Comparison of ENCODE assay signal across 19 mouse cellular contexts in the genomic region with DNA sequence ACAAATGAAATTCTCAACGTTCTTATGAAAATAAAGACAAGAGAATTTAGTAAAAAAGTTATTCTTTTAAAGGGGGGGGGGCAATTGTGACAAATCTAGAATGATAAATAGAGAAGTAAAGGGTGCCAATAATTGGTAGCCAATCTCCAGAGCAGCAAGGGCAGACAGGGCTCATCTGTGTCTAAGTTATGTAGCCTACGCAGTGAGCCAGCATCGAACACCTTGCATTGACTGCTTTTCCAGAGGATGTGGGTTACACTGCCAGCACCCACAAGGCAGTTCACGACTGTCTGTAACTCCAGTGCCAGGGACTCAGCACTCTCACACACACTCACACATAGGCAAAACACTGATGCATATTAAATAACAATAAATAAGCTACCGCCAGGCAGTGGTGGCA.
"Had no signal": no experiment of that assay in that cellular context is flagged by ENCODE, and none has a peak within 500 bp of the region (broad histone marks: within the 10 kb centered on the region; RNA-seq: fewer than 3 reads in every experiment).

No protein-coding gene starts in this region.

- H3K27ac ChIP-seq: limb, embryonic 12.5 days; limb, embryonic 15.5 days; liver, embryonic 12.5 days; liver, embryonic 15.5 days; lung, embryonic 15.5 days; macrophage; neural tube, embryonic 13.5 days; stomach, postnatal 0 days had no signal

- ATAC-seq: intestine, embryonic 16.5 days; liver, embryonic 12.5 days had no signal

- H3K4me2 ChIP-seq: limb, embryonic 12.5 days; limb, embryonic 15.5 days; liver, embryonic 12.5 days; liver, embryonic 15.5 days; lung, embryonic 15.5 days; neural tube, embryonic 13.5 days had no signal

- DNase-seq: kidney, postnatal 4 days; left cerebral cortex, postnatal 4 days; lung, adult 18-20 months; lung, postnatal 10 days; midbrain, embryonic 14.5 days; retina, postnatal 1 day; thymus, adult 2 months; thymus, postnatal 14 days; thymus, postnatal 4 days had no signal

- H3K4me3 ChIP-seq: limb, embryonic 12.5 days; limb, embryonic 15.5 days; liver, embryonic 12.5 days; liver, embryonic 15.5 days; lung, embryonic 15.5 days; myocyte; neural tube, embryonic 13.5 days had no signal

- H3K9ac ChIP-seq: limb, embryonic 12.5 days; limb, embryonic 15.5 days; liver, embryonic 12.5 days; liver, embryonic 15.5 days; lung, embryonic 15.5 days; neural tube, embryonic 13.5 days had no signal

- H3K27me3 ChIP-seq: limb, embryonic 12.5 days; limb, embryonic 15.5 days; liver, embryonic 12.5 days; liver, embryonic 15.5 days; lung, embryonic 15.5 days; neural tube, embryonic 13.5 days had no signal

- H3K4me1 ChIP-seq: limb, embryonic 15.5 days; liver, embryonic 12.5 days; liver, embryonic 15.5 days; lung, embryonic 15.5 days had no signal

- H3K9me3 ChIP-seq: limb, embryonic 12.5 days; limb, embryonic 15.5 days; liver, embryonic 12.5 days; liver, embryonic 15.5 days; lung, embryonic 15.5 days; neural tube, embryonic 13.5 days had no signal

- H3K36me3 ChIP-seq: limb, embryonic 12.5 days; limb, embryonic 15.5 days; liver, embryonic 12.5 days; liver, embryonic 15.5 days; lung, embryonic 15.5 days; neural tube, embryonic 13.5 days had no signal
